Mouse (Mus musculus) kidney, postnatal 14 days (tissue): ENCODE data around the gene Fam131c.

ENCODE experiments used
- DNase-seq: peaks from one replicate; pipeline ENCODE4 v3.0.0; 2022; ENCODE audit warnings: mixed read lengths

The Fam131c gene

DNA sequence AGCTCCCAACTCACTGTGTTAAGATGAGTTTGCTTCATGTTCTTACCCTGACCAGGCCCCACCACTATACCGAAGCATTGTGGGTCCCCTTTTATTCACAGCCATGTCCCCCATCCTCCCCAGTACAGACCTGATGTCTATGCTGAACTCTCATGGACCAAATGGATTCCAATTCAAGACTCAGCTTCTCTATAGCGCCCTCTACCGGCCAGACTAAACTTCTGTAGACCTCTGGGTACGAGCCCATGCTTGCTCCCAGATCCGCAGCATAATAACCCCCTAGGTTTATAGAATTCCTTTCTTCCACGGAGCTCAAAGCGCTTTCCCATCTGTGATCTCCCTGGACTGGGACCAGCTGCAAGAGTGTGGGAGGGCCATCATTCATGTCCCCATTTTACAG lies 7.2 kb upstream of the Fam131c start:
- DNase-seq: no peak

DNA sequence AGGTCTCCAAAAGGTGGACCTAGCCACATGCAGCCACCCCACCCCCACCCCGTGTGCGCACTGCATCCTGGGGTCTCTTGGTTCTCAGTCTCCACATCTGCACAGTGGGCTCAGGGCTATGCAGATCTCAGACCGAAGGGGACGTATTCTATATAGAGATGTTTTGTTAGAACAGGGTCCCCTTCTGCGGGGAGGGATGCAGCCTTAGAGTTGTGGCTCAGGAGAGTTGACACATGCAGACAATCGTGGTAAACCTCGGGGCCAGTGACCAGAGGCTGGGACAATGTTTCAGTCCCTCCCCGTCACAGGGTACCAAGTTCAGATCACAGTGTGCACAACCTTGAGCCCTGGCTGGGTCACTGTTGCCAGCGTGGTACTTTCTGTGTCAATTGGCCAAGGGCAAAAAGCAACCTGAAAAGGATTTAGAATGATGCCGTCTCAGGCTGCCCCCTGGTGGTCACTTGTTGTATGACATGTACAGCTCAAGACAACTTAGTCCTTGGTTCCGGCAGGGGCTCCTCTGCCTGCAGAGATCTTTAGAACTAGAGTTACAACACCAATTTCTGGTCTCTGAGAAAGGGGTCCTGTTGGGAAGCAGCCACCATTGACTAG lies 5.0 kb upstream of the Fam131c start:
- peak; percentile 88 for DNase-seq

- DNase-seq: peak; percentile 49
Observed at GRCm38 (mm10) chr4:141365126-141365525, 2.9 kb upstream of the Fam131c start.

- DNase-seq: no peak
Observed at GRCm38 (mm10) chr4:141365876-141366275, 2.1 kb upstream of the Fam131c start.

DNA sequence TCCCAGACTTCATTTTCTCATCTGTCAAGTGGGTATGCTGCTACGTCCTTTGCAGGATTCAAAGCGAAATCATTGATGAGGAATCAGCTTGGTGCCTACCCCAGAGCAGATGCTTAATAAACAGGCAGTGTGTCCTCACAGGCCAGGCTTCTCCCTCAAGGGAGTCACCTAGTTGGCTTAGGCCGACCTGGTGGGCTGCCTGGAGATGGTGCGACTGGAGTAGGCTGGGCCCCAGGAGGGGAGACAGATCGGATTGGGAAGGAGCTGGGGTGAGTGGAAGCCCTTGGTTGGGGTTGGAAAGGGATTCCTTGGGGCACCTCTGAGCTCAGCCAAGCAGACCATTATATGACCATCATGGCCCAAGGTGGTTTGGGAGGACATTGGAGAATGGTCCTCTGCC lies 4.4 kb downstream of the Fam131c start:
- no peak for DNase-seq

DNA sequence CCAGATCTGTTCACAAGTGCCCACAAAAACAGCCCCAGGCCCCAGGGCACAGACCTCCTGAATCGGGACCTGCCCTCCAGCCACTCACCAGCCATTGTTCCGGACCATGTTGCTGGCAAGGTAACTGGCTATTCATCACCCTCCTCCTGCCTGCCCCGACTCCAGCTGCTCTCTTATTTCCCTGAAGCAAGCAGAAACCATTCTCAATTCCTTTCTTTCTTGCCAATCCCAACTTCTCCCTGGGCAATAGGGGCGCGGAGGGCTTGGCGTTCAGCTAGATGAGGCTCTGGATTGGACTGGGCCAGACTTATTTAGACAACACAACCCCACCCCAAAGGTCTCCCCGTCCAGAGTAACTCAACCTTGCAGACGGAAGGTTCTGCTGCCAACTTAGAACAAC lies 11.7 kb downstream of the Fam131c start:
- DNase-seq: no peak

- peak; percentile 43 for DNase-seq
Observed at GRCm38 (mm10) chr4:141382406-141382805, 14.4 kb downstream of the Fam131c start.

DNA sequence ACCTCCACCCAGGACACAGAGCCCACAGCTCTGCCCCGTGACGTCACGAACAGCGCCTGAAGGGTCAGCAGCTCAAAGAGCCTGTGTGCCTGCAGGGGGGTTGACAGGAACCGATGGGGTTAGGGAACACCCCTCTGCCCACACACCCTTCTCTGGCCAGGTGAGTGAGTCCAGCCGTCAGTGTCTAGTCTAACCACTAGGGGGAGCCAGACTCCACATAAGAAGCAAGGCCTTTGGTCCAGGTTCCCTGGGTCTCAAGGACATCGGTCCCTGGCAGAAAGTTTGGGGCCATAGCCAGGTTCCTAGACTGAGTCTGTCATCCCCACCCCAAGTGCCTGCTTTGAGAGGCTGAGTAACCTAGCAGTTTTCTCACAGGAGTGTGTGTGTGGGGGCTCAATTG lies 17.3 kb downstream of the Fam131c start:
- peak; percentile 67 for DNase-seq

DNA sequence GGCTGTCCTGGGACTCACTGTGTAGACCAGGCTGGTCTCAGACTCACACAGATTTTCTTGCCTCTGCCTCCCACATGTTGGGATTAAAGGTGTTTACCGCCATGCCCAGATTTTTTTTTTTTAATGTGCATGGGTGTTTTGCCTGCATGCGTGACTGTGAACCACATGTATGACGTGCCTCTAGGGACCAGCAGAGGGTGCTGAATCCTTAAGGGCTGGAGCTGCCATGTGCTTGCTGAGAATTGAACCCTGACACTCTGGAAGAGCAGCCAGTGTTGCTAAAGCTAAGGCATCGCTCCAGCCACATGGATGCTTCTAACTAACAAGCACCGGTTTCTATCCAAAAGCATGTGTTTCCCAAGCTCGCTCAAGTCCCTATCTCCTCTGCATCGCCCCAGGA lies 18.1 kb downstream of the Fam131c start:
- DNase-seq: no peak

- DNase-seq: peak; percentile 84
Observed at GRCm38 (mm10) chr4:141387093-141387784, 19.2 kb downstream of the Fam131c start.

DNA sequence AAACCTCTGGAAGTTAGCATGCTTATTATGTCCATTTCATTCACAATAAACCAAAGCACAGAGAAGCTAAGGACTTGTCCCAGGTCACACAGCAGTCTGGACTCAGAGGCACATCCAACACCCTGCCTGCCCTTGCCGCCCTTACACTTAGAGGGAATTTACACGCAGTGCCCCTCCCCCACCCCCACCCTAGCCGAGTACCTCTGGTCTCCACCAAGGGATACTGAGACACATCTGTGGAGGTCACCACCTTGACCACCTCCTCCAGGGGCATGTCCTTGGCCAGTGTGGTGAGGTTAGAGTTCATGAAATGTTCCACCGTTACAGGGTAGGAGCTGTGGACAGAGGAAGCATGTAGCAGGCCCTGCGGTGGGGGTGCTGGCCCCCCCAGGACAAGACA lies 19.9 kb downstream of the Fam131c start:
- no peak for DNase-seq

GRCm38 (mm10) chr4:141389366-141390150 lies 21.5 kb downstream of the Fam131c start:
- no peak for DNase-seq

GRCm38 (mm10) chr4:141391293-141391692 lies 23.3 kb downstream of the Fam131c start:
- no peak for DNase-seq

GRCm38 (mm10) chr4:141394751-141395150 lies 26.7 kb downstream of the Fam131c start:
- no peak for DNase-seq

DNA sequence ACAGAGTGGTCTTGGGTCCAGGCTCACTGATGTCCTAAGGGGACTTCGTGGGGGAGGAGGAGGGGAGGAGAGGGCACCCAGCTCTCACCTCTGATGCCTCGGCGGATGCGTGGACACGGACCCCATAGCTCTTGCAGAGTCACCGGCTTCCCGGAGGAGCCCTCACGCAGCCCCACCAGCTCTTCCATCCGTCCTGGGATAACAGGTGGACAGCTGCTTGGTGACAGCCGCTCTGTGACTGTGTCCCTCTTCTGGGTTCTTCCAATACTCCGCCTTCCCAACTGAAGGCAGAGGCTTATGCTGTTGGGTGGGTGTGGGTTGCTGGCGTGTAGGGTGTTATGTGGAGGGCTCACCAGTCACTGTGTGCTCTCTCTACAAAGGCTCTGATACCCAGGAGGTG lies 29.8 kb downstream of the Fam131c start:
- DNase-seq: no peak

DNA sequence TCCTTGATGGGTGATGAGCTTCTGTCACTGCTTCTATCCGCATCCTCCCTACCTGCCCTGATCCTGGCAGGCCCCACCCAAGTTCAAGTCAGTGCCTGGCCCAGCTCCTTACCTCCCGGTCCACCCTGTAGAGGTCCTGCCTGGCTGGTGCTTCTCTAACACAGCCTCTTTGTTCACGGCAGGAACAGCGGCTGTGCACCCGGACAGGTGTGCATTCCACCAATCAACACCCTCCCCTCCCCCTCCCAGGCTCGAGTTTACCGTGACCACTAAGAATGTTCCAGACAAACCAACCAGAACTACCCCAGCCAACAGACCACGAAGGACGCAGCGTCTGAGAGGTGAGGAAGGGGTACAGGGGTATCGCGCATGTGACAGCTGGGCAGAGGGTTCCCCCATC lies 30.5 kb downstream of the Fam131c start, which contains the start of gene Clcnka:
Gene Clcnka, minus strand, starts transcription at position 180 of the 400 bp plus-strand sequence.
- DNase-seq: peak; percentile 76

DNA sequence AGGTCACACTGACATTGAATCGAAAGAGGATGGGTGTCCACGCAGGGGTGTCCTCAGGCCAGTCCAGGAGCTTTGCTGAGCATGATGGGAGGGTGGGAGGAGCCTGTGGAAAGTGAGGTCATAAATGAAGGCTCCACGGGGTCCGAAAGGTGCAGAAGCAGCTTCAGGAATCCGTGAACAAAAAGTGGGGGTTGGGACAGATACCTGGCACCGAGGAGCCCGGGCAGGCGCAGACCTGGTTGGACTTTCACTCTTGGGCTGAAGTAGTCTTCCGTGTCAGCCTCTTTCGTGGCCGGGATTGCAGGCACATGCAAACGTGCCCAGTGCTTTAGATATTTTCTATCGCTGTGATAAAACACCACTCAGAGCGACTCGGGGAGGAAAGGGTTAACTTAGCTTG lies 32.2 kb downstream of the Fam131c start:
- peak; percentile 60 for DNase-seq

DNA sequence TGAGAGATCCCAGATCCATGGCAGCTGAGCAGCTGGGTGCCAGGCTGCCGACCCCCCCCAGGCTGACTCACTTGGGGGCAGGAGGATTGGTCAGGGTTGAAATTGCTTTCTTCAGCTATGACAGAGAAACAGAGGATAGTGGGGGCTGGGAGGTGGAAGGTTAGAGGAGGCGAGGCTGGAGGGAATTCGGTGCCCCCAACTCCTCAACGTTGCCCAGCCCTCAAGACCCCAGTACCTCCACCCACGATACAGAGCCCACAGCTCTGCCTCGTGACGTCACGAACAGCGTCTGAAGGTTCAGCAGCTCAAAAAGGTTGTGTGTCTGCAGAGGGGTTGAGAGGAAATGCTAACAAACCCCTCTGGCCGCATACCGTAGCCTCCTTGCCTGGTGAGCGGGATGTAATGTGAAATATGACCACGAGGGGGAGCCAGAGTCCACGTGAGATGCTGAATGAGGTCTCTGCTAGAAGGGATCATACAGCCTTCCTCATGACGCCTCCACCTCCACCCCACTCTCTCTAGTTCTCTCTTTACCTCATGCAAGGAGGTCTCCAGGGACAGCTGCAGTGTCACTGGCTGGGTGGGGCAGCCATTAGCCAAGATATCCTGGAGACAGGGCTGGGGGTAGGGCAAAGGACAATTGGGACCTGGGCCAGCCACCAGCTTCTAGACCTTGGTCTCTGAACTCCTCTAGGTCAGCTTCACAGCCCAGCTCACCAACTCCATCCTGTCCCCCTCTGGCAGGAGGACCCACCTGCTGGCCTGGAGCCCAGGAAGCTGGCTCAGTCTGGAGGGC lies 36.7 kb downstream of the Fam131c start:
- DNase-seq: peak; percentile 91

DNA sequence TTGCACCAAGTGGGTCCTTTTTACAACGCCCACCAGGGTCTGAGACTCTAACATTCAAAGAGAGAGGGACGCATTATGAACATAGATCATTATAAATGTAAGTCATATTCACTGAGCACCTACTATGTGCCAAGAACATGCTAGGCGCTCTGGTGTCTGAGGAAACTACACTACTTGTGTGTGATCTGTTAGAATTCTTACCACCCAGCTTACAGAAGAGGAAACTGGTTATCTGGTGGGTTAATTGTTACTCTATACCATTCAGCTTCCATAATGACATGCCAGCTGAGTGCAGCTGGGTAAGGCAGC lies 37.2 kb downstream of the Fam131c start:
- DNase-seq: no peak

GRCm38 (mm10) chr4:141406516-141407299 lies 38.7 kb downstream of the Fam131c start:
- DNase-seq: peak; percentile 72

DNA sequence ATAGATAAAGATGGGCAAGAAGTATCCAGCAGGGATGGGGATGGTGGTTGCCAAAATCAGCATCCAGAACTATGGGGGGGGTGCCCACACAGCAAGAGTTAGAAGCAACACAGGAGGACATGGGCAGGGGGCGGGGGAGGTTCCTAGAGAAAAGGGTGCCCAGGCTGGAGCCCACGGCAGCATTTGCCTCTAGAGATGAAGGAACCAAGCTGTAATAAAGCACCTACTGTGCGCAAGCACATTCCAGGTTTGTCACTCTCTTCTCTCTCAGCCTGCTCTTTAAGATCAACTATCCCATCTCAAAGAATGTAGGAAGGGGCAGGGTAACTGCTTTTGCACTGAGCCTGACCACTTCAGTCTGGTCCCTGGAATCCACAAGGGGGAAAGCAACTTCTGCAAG lies 40.6 kb downstream of the Fam131c start:
- no peak for DNase-seq

- no peak for DNase-seq
Observed at GRCm38 (mm10) chr4:141411430-141411992, 43.5 kb downstream of the Fam131c start.
